Mouse (Mus musculus): ENCODE measurements around the gene Rsrc1. TPM values are rescaled to one million over a fixed set of nuclear protein-coding genes. Genes with fewer than 3 reads are reported as not detected.

Rsrc1 gene
- polyA plus RNA-seq, 1 experiment from 2014 or later, result 34.8 TPM

DNA sequence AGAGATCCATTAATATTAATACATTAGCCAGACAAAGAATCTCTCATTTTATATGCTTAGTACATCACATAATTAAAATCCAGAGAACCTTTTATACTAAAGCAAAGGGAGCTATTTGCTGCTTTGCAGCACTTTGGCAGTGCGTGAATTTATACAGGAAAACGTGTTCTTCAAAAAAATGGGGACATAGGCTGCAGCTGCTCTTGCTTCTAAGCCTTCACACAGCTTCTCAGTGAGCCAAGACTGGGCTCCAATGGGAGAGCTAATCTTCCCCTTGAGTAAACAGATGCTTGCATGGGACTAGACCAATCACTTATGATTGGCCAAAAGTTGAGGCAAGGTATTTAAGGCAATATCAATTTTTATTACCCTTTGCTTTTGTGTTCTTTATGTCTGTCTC, 365.5 kb downstream of the Rsrc1 start:
- H3K27me3 ChIP-seq (ENCODE audit: control insufficient read depth, insufficient read depth, low read length), result no peaks in the 10 kb centered on the region
- no peaks in the 10 kb centered on the region for H3K4me1 ChIP-seq (replicated peaks; ENCODE audit: control insufficient read depth, insufficient read depth, low read length)
- ATAC-seq (ENCODE audit: low FRiP score), result no peak
- H3K27ac ChIP-seq, result no peak overlapping the region
- H3K4me2 ChIP-seq (replicated peaks), result no peak overlapping the region
- no peak overlapping the region for H3K4me3 ChIP-seq (replicated peaks; ENCODE audit: low read length)
- no peaks in the 10 kb centered on the region for H3K9me3 ChIP-seq (ENCODE audit: control insufficient read depth, low read length)
- no peak overlapping the region for H3K9ac ChIP-seq
- WGBS, result 56% methylated on average over 2 of the region's 2 CpGs
- no peaks in the 10 kb centered on the region for H3K36me3 ChIP-seq (replicated peaks; ENCODE audit: control insufficient read depth, insufficient read depth)
- no peak for DNase-seq (ENCODE audit: low spot score)

DNA sequence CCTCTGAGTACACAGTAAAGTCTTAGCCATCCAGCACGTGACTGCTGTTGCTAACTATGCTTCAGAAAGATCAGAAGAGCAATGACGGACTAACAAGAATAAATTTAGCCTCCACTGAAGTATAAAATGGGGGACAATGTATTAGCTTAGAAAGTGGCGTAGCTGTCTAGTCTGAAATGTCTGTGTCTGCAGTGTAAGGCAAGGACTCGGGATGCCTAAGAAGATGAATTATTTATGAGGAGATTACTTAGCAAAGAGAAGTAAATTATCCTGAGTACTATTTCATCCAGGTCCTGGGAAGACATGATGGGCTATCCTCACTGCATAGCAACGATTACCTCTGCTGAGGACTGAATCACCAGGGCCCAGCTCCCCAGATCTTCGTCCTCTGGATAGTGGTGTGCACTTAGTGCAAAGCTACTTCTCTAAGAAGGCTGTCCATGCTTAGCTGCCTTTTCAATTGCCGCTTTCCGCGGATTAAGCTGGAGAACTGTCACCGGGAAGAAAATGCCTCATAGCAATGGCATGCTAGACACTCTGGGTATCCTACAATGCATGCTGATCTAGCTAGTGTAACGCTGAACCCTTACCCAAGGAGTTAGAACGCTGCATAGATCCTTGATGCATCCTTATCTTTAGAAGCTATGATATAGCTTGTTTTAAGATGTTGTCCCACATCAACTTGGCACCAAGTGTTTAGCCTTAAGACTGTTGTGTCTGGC, 370.4 kb downstream of the Rsrc1 start:
- Histone ChIP-seq H3K27ac (no peak overlapping the region), H3K4me3 (replicated peaks; ENCODE audit: low read length) (no peak overlapping the region), H3K9ac (no peak overlapping the region), H3K9me3 (ENCODE audit: control insufficient read depth, low read length) (no peaks in the 10 kb centered on the region), H3K4me1 (replicated peaks; ENCODE audit: control insufficient read depth, insufficient read depth, low read length) (no peaks in the 10 kb centered on the region), H3K4me2 (replicated peaks) (no peak overlapping the region), H3K27me3 (ENCODE audit: control insufficient read depth, insufficient read depth, low read length) (no peaks in the 10 kb centered on the region), H3K36me3 (replicated peaks; ENCODE audit: control insufficient read depth, insufficient read depth) (no peaks in the 10 kb centered on the region)
- 56% methylated on average over 12 of the region's 12 CpGs for WGBS
- DNase-seq (ENCODE audit: low spot score) (no peak), ATAC-seq (ENCODE audit: low FRiP score) (0 out of 2 replicates have a peak, but pooled peaks have one; percentile 26)

DNA sequence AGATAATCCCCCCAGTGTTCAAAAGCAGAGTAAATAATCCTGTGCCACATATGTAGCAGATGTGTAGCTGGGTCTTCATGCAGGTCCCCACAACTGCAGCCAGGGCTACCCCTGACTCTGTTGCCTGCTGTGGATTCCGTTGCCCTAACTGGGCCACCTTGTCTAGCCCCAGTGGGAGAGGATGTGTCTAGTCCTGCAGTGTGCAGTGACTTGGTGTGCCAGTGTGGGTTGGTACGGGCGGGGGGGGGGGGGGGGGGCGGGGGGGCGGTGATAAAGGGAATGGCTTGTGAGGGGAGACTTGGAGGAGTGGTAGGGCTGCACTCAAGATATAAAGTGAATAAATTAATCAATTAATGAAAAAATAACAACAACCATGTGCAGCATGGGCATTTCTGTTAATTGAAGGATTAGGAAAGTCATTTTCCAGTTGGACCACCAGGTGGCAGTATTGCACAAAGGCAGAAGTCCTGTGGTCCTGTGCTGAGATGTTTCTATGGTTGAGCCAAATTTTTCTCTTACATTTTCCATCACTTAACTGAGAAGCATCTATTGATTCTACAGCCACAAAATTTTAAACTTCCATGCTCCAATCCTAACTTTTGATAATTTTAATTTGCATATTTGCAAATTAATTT, 371.1 kb downstream of the Rsrc1 start:
- Histone ChIP-seq H3K27ac (no peak overlapping the region), H3K4me2 (replicated peaks) (no peak overlapping the region), H3K9me3 (ENCODE audit: control insufficient read depth, low read length) (no peaks in the 10 kb centered on the region), H3K4me3 (replicated peaks; ENCODE audit: low read length) (no peak overlapping the region), H3K36me3 (replicated peaks; ENCODE audit: control insufficient read depth, insufficient read depth) (no peaks in the 10 kb centered on the region), H3K9ac (no peak overlapping the region), H3K4me1 (replicated peaks; ENCODE audit: control insufficient read depth, insufficient read depth, low read length) (no peaks in the 10 kb centered on the region), H3K27me3 (ENCODE audit: control insufficient read depth, insufficient read depth, low read length) (no peaks in the 10 kb centered on the region)
- 25% methylated on average over 4 of the region's 5 CpGs for WGBS
- DNase-seq (ENCODE audit: low spot score) (peak; percentile 76), ATAC-seq (ENCODE audit: low FRiP score) (peak; percentile 57)

DNA sequence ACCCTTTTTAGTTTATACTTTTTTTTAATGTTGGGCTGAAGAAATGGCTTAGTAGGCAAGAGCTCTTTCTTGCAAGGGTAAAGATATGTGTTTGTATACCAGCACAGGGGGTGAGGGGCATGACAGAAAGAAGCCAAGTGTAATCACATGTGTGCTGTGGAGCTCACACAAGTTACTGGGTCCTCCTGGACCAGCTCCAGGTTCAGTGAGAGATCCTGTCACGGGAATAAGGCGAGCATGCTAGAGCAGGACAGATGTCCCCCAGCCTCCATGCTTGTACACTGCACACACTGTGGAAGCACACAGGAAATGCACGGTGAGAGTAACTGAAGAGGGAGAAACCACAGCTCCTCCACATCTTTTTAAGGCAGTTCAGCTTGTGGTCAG, 371.6 kb downstream of the Rsrc1 start:
- Histone ChIP-seq H3K9ac (no peak overlapping the region), H3K9me3 (ENCODE audit: control insufficient read depth, low read length) (no peaks in the 10 kb centered on the region), H3K27ac (no peak overlapping the region), H3K4me2 (replicated peaks) (no peak overlapping the region), H3K4me3 (replicated peaks; ENCODE audit: low read length) (no peak overlapping the region), H3K36me3 (replicated peaks; ENCODE audit: control insufficient read depth, insufficient read depth) (no peaks in the 10 kb centered on the region), H3K27me3 (ENCODE audit: control insufficient read depth, insufficient read depth, low read length) (no peaks in the 10 kb centered on the region), H3K4me1 (replicated peaks; ENCODE audit: control insufficient read depth, insufficient read depth, low read length) (no peaks in the 10 kb centered on the region)
- peak; percentile 50; the same call in 1 of the 2 replicates for ATAC-seq (ENCODE audit: low FRiP score)
- no peak for DNase-seq (ENCODE audit: low spot score)
- 86% methylated on average over 3 of the region's 3 CpGs for WGBS

DNA sequence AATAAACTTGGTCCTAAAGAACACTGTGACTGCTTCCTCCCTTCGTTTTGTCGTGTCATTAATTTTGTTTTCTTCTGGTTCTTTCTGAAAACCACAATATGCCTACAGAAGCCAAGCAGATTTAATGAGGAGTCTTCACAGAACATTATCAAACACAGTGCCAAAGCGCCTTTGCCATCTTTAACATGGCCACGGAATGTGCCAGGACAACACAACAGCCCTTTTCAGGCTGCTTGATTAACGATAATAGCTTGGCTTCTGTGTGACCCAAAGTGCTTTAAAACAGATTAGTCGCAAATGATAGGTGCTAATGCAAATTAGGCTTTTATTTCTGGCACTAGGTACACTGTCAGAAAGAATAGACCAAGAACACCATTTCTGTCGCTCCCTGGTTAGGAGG, 377.2 kb downstream of the Rsrc1 start:
- H3K4me3 ChIP-seq (replicated peaks; ENCODE audit: low read length), result no peak overlapping the region
- no peak for DNase-seq (ENCODE audit: low spot score)
- H3K27ac ChIP-seq, result no peak overlapping the region
- 59% methylated on average over 7 of the region's 7 CpGs for WGBS
- H3K27me3 ChIP-seq (ENCODE audit: control insufficient read depth, insufficient read depth, low read length), result no peaks in the 10 kb centered on the region
- H3K9ac ChIP-seq, result no peak overlapping the region
- H3K4me1 ChIP-seq (replicated peaks; ENCODE audit: control insufficient read depth, insufficient read depth, low read length), result no peaks in the 10 kb centered on the region
- H3K4me2 ChIP-seq (replicated peaks), result no peak overlapping the region
- no peaks in the 10 kb centered on the region for H3K36me3 ChIP-seq (replicated peaks; ENCODE audit: control insufficient read depth, insufficient read depth)
- ATAC-seq (ENCODE audit: low FRiP score), result no peak
- H3K9me3 ChIP-seq (ENCODE audit: control insufficient read depth, low read length), result no peaks in the 10 kb centered on the region

DNA sequence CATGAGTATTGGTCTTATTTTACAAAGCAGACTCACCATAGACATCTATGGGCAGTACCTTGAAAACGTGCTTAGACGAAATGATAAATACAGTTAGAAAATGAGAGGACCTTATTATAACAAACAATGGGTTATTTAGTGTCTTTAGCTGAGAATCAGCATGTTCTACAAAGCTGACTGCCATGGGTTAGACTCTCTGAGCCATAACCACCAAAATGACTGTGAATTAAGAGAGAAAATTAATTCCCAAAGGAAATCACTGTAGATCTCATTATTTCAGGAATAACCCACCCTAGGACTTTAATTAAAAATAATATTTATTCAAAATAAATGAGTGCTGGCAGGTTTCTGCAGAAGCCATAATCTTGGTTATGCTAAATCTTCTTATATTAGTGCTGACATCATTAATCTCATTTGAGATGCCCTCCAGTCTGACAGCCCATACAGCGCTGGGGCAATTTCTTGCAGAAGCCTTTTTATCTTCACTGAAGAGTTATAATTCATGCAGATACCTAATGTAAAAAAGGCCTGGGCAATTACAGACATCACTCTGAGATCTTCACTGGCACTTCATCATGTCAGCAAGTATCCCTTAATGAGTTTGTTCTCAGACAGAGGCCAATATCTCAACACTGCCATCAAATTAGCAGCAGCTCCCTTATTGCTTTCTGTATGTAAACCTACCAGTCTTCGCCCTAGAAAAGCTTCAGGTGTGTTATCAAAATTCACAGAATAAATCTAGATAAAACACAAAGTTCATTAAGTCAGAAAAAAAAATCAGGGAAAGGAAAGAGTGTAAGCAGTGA, 385.1 kb downstream of the Rsrc1 start:
- 55% methylated on average over 4 of the region's 4 CpGs for WGBS
- no peak overlapping the region for H3K4me2 ChIP-seq (replicated peaks)
- peak overlapping the region; percentile 35; the same call in 1 of the 2 replicates for H3K27ac ChIP-seq

DNA sequence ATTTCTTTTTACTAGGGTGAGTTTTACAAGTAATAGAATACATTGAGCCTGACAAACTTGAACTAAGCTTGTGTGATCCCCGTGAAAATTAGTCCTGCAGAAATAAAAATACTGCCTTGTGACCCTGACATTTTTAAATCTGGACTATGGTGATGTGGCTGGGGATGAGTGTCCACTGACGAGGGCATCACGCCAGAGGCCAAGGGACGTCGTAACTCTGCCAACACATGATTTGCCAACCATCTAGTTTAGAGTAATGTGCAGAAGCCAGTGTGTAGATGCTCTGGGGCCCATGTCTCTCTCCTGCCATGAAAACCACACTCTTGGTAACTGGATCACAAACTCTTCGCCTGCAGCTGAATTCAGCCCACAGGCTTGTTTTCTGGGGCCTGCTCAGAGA, 386.3 kb downstream of the Rsrc1 start:
- 88% methylated on average over 6 of the region's 6 CpGs for WGBS
- DNase-seq (ENCODE audit: low spot score), result no peak
- H3K4me1 ChIP-seq (replicated peaks; ENCODE audit: control insufficient read depth, insufficient read depth, low read length), result no peaks in the 10 kb centered on the region

More for the DNA sequence above, 385.1 kb downstream of the Rsrc1 start:
- no peak overlapping the region for H3K4me3 ChIP-seq (replicated peaks; ENCODE audit: low read length)
- ATAC-seq (ENCODE audit: low FRiP score), result peak; percentile 80
- H3K9ac ChIP-seq, result no peak overlapping the region
- H3K36me3 ChIP-seq (replicated peaks; ENCODE audit: control insufficient read depth, insufficient read depth), result no peaks in the 10 kb centered on the region
- no peaks in the 10 kb centered on the region for H3K9me3 ChIP-seq (ENCODE audit: control insufficient read depth, low read length)
- H3K4me1 ChIP-seq (replicated peaks; ENCODE audit: control insufficient read depth, insufficient read depth, low read length), result no peaks in the 10 kb centered on the region
- no peaks in the 10 kb centered on the region for H3K27me3 ChIP-seq (ENCODE audit: control insufficient read depth, insufficient read depth, low read length)
- no peak for DNase-seq (ENCODE audit: low spot score)

DNA sequence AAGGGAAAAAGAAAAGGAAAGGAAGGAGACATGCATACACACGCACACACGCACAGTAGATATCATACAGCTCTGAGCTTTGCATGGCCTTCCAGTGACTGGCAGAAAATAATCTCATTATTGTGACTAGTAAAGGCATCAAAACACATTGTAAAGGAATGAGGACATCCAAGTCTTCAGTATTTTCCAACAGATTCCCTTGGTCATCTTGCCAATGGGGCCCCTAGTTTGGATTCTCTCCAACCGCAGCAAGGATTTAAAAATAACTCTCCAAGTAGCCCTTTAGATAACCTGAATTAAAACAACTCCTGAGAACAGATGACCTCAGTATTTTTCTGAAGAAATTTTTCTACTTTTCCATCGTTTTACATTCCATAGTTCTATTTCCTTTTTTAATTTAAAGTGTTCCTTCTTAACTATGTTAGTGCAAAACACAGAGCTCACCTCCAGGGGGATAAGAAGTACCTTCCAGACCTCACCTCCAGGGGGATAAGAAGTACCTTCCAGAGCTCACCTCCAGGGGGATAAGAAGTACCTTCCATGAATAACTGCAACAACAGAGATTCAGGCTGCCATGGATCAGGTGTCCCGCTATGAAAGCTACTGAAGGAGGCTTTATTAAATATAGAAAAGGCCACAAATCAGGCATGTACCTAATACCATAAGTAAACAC, 388.4 kb downstream of the Rsrc1 start:
- Histone ChIP-seq H3K36me3 (replicated peaks; ENCODE audit: control insufficient read depth, insufficient read depth) (no peaks in the 10 kb centered on the region), H3K4me2 (replicated peaks) (no peak overlapping the region), H3K27me3 (ENCODE audit: control insufficient read depth, insufficient read depth, low read length) (peaks cover 17% of the 10 kb centered on the region), H3K27ac (no peak overlapping the region), H3K4me3 (replicated peaks; ENCODE audit: low read length) (no peak overlapping the region), H3K4me1 (replicated peaks; ENCODE audit: control insufficient read depth, insufficient read depth, low read length) (no peaks in the 10 kb centered on the region; the same call in 1 of the 2 replicates), H3K9me3 (ENCODE audit: control insufficient read depth, low read length) (no peaks in the 10 kb centered on the region), H3K9ac (no peak overlapping the region)
- DNase-seq (ENCODE audit: low spot score), result no peak
- ATAC-seq (ENCODE audit: low FRiP score), result no peak
- 88% methylated on average over 5 of the region's 5 CpGs for WGBS

More for the DNA sequence above, 386.3 kb downstream of the Rsrc1 start:
- H3K9ac ChIP-seq, result no peak overlapping the region
- peaks cover 9% of the 10 kb centered on the region for H3K27me3 ChIP-seq (ENCODE audit: control insufficient read depth, insufficient read depth, low read length)
- H3K36me3 ChIP-seq (replicated peaks; ENCODE audit: control insufficient read depth, insufficient read depth), result no peaks in the 10 kb centered on the region
- ATAC-seq (ENCODE audit: low FRiP score), result no peak
- no peak overlapping the region for H3K27ac ChIP-seq
- no peak overlapping the region for H3K4me2 ChIP-seq (replicated peaks)
- no peak overlapping the region for H3K4me3 ChIP-seq (replicated peaks; ENCODE audit: low read length)
- H3K9me3 ChIP-seq (ENCODE audit: control insufficient read depth, low read length), result no peaks in the 10 kb centered on the region

DNA sequence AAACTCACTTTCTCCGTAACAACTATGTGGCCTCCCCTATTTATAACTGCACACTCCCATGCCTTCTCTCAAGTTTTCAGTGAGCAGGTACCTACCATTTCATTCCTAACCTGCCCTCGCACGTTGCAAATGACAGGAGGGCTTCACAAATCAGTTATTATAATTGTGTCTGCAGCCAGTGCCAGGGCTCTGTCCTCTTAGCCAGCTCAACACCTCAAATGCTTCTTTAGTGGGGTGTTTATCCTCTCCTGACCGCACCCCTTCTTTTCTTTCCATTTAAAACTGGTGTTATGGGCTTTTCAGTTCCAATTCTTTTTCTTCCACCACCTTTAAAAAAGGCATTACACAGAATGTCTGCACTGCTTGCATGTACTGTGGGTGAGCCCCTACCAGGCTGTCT, 391.0 kb downstream of the Rsrc1 start:
- ATAC-seq (ENCODE audit: low FRiP score) (no peak), DNase-seq (ENCODE audit: low spot score) (no peak)
- H3K9ac ChIP-seq, result no peak overlapping the region
- no peaks in the 10 kb centered on the region; the same call in 1 of the 2 replicates for H3K4me1 ChIP-seq (replicated peaks; ENCODE audit: control insufficient read depth, insufficient read depth, low read length)
- H3K36me3 ChIP-seq (replicated peaks; ENCODE audit: control insufficient read depth, insufficient read depth), result no peaks in the 10 kb centered on the region
- no peak overlapping the region for H3K4me3 ChIP-seq (replicated peaks; ENCODE audit: low read length)
- H3K27me3 ChIP-seq (ENCODE audit: control insufficient read depth, insufficient read depth, low read length), result peaks cover 17% of the 10 kb centered on the region
- H3K27ac ChIP-seq, result no peak overlapping the region
- no peak overlapping the region for H3K4me2 ChIP-seq (replicated peaks)
- WGBS, result 71% methylated on average over 4 of the region's 4 CpGs
- H3K9me3 ChIP-seq (ENCODE audit: control insufficient read depth, low read length), result no peaks in the 10 kb centered on the region
